In genomic region chr4:150544652-150545258, GRCm38 (mm10) we compare ENCODE assay signal across 8 mouse cellular contexts.
DNase-seq lines count a peak whose midpoint lies in the region; ATAC-seq lines count a peak whose summit lies in the region.

No protein-coding gene starts in this region.

- peak; percentile 76 for DNase-seq in 3134 (ENCODE audit: extremely low read depth, insufficient read length, low spot score)
- DNase-seq in B cell, adult 2 months, result peak; percentile 80 to 85
- DNase-seq in brain, adult 2 months (ENCODE audit: low read depth, low spot score), result peak; percentile 86
- DNase-seq in heart, postnatal 36 days, result peak; percentile 37 to 48
- no peak for DNase-seq in liver, embryonic 11.5 days (ENCODE audit: low spot score)
- no peak for DNase-seq in cerebellum, postnatal 14 days
- DNase-seq in forebrain, embryonic 10.5 days (ENCODE audit: extremely low spot score, low spot score), result no peak

- H3K4me2 ChIP-seq in liver, embryonic 11.5 days, result peak overlapping the region; percentile 54

- H3K4me1 ChIP-seq in liver, embryonic 11.5 days (replicated peaks; ENCODE audit: control insufficient read depth, insufficient read depth, low read length), result peaks cover 12% of the 10 kb centered on the region
- peaks cover 8% of the 10 kb centered on the region for H3K4me1 ChIP-seq in forebrain, embryonic 10.5 days

- no peaks in the 10 kb centered on the region for H3K36me3 ChIP-seq in liver, embryonic 11.5 days (ENCODE audit: control insufficient read depth, insufficient read depth, low read length)
- H3K36me3 ChIP-seq in forebrain, embryonic 10.5 days (replicated peaks), result peaks cover 35% of the 10 kb centered on the region

- intact Hi-C loops in heart, postnatal 36 days (cut with DNase I), result loop anchor here (5.0 kb wide), 1 partner anchor 47 kb away; no protein-coding TSS in a partner anchor

- no peaks in the 10 kb centered on the region for H3K27me3 ChIP-seq in liver, embryonic 11.5 days (replicated peaks; ENCODE audit: control insufficient read depth, insufficient read depth, low read length)
- H3K27me3 ChIP-seq in forebrain, embryonic 10.5 days (ENCODE audit: poor library complexity, severe bottlenecking), result no peaks in the 10 kb centered on the region

- H3K9me3 ChIP-seq in liver, embryonic 11.5 days (ENCODE audit: control insufficient read depth, low read length), result no peaks in the 10 kb centered on the region
- H3K9me3 ChIP-seq in forebrain, embryonic 10.5 days, result no peaks in the 10 kb centered on the region

- ATAC-seq in liver, embryonic 11.5 days (replicated peaks; ENCODE audit: low FRiP score), result peak; percentile 82
- peak; percentile 99 for ATAC-seq in neutrophil, adult 5-6 weeks (ENCODE audit: extremely low read depth, insufficient number of reproducible peaks, low FRiP score, poor library complexity, severe bottlenecking)

- H3K9ac ChIP-seq in liver, embryonic 11.5 days (ENCODE audit: low read depth, low read length), result peak overlapping the region; percentile 35

- no peak overlapping the region; the same call in 1 of the 2 replicates for H3K4me3 ChIP-seq in liver, embryonic 11.5 days (ENCODE audit: low read depth, low read length)
- no peak overlapping the region for H3K4me3 ChIP-seq in forebrain, embryonic 10.5 days

- WGBS in liver, embryonic 11.5 days, result 47% methylated on average over 10 of the region's 10 CpGs
- WGBS in forebrain, embryonic 10.5 days, result 91% methylated on average over 10 of the region's 10 CpGs

- H3K27ac ChIP-seq in liver, embryonic 11.5 days (ENCODE audit: low read depth, low read length), result peak overlapping the region; percentile 50; the same call in 1 of the 2 replicates
- H3K27ac ChIP-seq in forebrain, embryonic 10.5 days, result no peak overlapping the region

Comparison
In these comparisons a context has a peak if more than half of its experiments do, and no peak if none do; other contexts are left out.
1. DNase-seq: peak in 3134 (single experiment), B cell, adult 2 months (2 of 2), brain, adult 2 months (single experiment) and heart, postnatal 36 days (2 of 2); none in liver, embryonic 11.5 days (single experiment), cerebellum, postnatal 14 days (0 of 2) and forebrain, embryonic 10.5 days (single experiment).